Mouse (Mus musculus) olfactory bulb, adult 2 months (tissue): ENCODE results near the gene Gm21985. TPM values are rescaled to one million over a fixed set of nuclear protein-coding genes. Genes with fewer than 3 reads are reported as not detected.
"Not testable (repeated sequence)": the region's sequence is repeated elsewhere in the genome, so short reads cannot be mapped to it uniquely, and the experiment has no call there.

ENCODE experiments used
- H3K27ac ChIP-seq: fragments of 200-500 bp; 2 replicates; pipeline ENCODE4 v1.5.1; 2012; ENCODE audit warnings: low read depth, low read length; ENCODE audit not compliant: insufficient read depth
- H3K4me1 ChIP-seq: fragments of 200-500 bp; 2 replicates; pipeline ENCODE4 v1.6.1; 2012; ENCODE audit warnings: low read length; ENCODE audit not compliant: control insufficient read depth, insufficient read depth
- H3K4me3 ChIP-seq: fragments of 200-500 bp; 2 replicates; pipeline ENCODE4 v1.5.1; 2012; ENCODE audit warnings: mild to moderate bottlenecking, low read depth, low read length, moderate library complexity; ENCODE audit not compliant: insufficient read depth
- CTCF ChIP-seq: fragments of 200-500 bp; IDR thresholded peaks from 2 replicates; pipeline ENCODE4 v1.5.1; 2012; ENCODE audit warnings: low read depth, mild to moderate bottlenecking, low read length, moderate library complexity; ENCODE audit not compliant: insufficient read depth
- POLR2A ChIP-seq: fragments of 200-500 bp; IDR thresholded peaks from 2 replicates; pipeline ENCODE4 v1.6.1; 2012; ENCODE audit warnings: mild to moderate bottlenecking, low read depth, low read length, moderate library complexity; ENCODE audit not compliant: insufficient read depth
- WGBS: fragments of 180-500 bp; shearing (Covaris S2); methylation state at CpG from one replicate; pipeline ENCODE4 v1.1.7; 2018; 5-methylcytosine and 5-hydroxymethylcytosine counted together
- polyA plus RNA-seq: library from polyadenylated mRNA; stranded (reverse); fragments of >200 nt; gene quantifications from 2 replicates; pipeline ENCODE4 v1.2.4, GENCODE M21; 2012; ENCODE audit warnings: low replicate concordance; ENCODE audit not compliant: missing spikeins, insufficient read depth, insufficient read length

The Gm21985 gene
- polyA plus RNA-seq, 1 experiment, result not detected

DNA sequence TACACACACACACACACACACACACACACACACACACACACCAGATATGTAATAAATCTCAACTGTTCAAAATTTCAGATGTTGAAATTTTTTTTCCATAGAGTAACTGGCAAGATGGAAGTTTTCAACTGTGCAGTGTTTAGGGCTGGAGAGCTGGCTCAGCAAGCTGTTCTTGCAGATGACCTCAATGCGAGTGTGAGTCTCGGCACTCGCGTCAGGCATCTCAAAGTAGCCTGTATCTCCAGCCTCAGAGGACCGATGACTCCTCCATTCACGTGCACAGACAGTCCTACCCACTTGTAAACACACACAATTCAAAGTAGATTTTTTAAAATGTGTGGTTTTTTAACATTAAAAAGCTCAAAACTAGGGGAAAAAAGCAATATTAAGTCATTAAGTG lies 7.4 kb downstream of the Gm21985 start:
- H3K27ac ChIP-seq, result no peak overlapping the region
- WGBS, result 85% methylated on average over 6 of the region's 6 CpGs
- peaks cover 3% of the 10 kb centered on the region; the same call in 1 of the 2 replicates for H3K4me1 ChIP-seq
- TF ChIP-seq CTCF, result no peak
- TF ChIP-seq POLR2A, result no peak
- H3K4me3 ChIP-seq, result no peak overlapping the region

DNA sequence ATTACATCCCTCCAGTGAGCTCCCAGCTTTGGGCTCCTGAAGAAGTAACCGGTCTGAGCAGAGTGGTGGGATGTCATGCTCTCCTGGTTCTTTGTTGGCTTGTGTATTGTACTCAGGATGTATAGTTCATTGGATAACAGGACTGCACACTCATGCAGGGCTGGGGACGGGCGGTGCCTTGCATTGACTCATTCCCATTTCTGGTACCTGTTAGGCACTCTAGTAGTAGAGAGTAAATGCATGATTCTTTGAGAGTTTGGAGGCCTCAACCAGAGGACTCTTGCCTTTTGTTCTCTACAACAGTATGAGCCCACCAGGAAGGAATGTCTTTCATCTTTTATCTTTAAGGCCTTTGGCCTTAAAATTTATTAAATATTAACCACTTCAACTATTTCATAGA lies 10.8 kb downstream of the Gm21985 start:
- WGBS, result 98% methylated on average over 3 of the region's 3 CpGs
- H3K4me1 ChIP-seq, result peaks cover 2% of the 10 kb centered on the region; the same call in 1 of the 2 replicates
- TF ChIP-seq POLR2A (no peak), CTCF (no peak)

DNA sequence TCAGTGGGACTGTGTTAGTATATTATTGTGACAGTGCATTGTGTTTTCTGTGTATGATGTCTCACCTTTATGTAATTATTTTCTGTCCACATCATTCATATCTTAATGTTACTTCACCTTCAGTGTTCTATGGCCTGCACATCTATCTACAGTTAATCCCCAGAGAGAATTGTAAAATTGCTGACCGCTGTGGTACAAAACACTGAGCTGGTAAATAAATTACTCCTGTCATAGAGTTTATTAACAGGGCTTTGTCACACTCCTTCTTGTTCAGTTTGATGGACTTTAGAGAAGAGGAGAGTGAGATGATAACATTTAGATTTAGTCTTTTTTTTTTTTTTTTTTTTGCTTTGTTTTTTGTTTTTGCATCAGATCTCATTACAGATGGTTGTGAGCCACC lies 16.7 kb downstream of the Gm21985 start:
- TF ChIP-seq POLR2A (no peak), CTCF (no peak)
- Histone ChIP-seq H3K4me1 (peaks cover 5% of the 10 kb centered on the region), H3K4me3 (no peak overlapping the region), H3K27ac (no peak overlapping the region)
- WGBS, result 96% methylated on average over 1 of the region's 1 CpGs

More for the DNA sequence above, 10.8 kb downstream of the Gm21985 start:
- no peak overlapping the region for H3K4me3 ChIP-seq
- H3K27ac ChIP-seq, result no peak overlapping the region

DNA sequence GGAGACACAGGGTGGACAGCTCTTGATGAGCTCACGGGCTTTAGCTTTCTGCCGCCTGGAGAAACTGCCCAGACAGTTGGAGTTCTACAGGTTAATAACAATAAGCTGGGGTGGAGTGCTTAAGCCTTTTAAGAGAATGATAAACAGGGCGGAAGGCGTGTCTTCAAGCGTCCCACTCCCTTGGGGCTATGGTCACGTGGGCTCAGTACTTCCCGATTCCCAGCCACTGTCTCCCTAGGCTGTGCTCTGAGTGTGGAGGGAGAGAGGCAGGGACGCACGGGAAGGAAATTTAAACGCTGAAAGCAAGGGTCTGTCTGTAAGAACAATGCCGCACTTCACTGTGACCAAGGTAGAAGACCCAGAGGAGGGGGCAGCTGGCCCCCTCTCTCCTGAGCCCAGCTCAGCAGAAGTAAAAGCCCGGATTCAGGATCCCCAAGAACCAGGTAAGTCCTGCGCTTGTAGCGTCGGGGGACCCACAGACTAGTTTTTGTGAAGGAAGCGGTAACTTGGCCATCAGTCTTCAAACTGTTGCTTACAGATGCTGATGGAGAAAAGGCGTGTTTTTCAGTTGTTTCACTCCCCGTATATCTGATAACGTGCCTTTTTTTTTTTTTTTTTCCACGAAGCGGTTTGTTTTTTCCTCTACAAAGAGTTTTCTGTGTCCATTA lies 18.4 kb downstream of the Gm21985 start:
- Histone ChIP-seq H3K4me3 (peak overlapping the region; percentile 43), H3K27ac (no peak overlapping the region), H3K4me1 (peaks cover 5% of the 10 kb centered on the region)
- 13% methylated on average over 21 of the region's 21 CpGs for WGBS
- TF ChIP-seq POLR2A (no peak), CTCF (no peak)

DNA sequence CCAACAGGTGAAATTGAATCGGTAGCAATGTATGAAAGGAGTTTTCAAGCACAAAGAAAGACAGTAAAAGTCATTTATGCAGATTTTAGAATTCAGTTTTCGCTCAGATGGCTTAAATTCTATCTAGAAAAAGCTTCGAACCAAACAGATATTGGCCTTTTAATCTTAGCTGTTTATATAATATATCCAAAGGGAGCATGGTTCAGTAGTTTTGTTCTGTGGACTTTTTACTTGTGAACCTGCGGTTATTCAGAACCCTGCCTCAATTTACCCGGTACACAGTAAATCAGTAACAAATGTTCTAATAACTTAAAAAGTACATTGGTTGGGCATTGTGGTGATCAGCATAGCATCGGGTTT lies 18.9 kb downstream of the Gm21985 start:
- TF ChIP-seq CTCF, result no peak
- Histone ChIP-seq H3K4me3 (no peak overlapping the region), H3K4me1 (peaks cover 5% of the 10 kb centered on the region), H3K27ac (no peak overlapping the region)
- 57% methylated on average over 6 of the region's 6 CpGs for WGBS

DNA sequence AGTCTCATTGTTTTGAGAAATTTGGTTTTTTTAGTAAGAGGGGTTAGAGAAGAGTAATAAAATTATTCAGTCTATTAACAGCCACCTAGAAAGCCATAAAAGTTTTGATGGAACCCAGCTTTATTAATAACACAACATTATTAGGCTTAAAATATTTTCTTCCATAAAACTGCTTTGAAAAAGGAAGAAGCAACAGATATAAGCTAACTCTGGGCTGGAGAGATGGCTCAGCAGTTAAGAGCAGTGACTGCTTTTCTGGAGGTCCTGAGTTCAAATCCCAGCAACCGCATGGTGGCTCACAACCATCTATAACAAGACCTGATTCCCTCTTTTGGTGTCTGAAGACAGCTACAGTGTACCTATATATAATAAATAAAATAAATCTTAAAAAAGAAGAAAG lies 19.9 kb downstream of the Gm21985 start:
- H3K4me1 ChIP-seq, H3K4me3 ChIP-seq, H3K27ac ChIP-seq: not testable (repeated sequence)
- WGBS, result 97% methylated on average over 1 of the region's 1 CpGs

DNA sequence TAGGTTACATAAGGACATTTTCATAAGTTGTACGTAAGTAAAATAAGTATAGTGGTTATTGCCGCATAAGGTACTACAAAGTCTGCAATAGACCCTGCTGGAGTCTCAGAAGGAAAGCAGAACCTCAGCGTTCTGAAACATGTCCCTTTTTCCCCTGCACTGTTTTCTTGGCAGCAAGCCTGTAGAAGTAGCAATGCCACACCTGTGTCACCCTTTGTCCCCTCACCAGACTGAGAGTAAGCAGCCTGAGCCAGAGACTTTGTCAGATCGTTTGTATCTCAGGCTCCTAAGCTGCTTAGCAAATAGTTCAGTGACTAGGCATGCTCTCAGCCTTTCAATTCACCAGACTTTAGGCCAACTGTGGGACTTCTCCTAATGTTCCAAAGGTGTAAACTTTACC lies 20.9 kb downstream of the Gm21985 start:
- TF ChIP-seq POLR2A (no peak), CTCF (no peak)
- Histone ChIP-seq H3K4me1 (peaks cover 5% of the 10 kb centered on the region), H3K4me3 (no peak overlapping the region), H3K27ac (no peak overlapping the region)
- 54% methylated on average over 4 of the region's 4 CpGs for WGBS

DNA sequence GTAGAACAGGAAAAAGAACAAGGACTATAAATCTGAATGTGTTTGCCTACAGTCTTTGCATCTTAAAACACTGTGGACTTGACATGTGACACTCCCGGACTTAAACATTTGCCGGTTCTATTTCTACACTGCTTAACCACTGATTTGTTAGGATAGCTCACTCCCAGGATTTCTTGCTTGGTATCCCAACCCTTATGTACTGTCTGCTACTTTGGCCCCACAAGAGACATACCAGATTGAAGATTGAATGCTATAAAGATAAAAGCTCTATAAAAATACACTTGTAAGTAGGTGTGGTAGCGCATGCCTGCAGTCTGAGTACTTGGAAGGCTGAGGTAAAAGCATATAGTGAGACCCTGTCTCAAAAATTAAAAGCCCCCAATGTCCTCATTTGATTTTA lies 23.4 kb downstream of the Gm21985 start:
- TF ChIP-seq CTCF, result no peak
- TF ChIP-seq POLR2A, result no peak
- 96% methylated on average over 3 of the region's 3 CpGs for WGBS
- no peak overlapping the region for H3K27ac ChIP-seq
- peaks cover 2% of the 10 kb centered on the region for H3K4me1 ChIP-seq
- H3K4me3 ChIP-seq, result no peak overlapping the region

DNA sequence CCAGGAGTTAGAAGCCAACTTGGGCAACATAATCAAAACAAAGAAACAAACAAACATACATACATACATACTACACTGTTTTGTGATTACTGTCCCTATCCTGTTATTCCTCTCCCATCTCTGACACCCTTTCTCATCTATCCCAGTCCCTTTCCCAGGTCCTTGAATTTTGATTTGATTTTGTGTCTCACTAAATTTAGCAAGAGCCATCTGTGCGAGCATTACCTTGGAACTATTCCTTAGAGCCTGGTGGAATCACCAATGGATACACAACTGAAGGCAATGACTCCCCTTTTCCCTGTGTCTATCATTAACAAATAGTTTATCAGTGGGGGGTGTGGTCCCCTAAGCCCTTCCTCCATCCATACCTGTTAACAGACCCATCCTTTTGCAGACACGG lies 26.7 kb downstream of the Gm21985 start:
- 90% methylated on average over 2 of the region's 2 CpGs for WGBS
- no peak for TF ChIP-seq CTCF
- TF ChIP-seq POLR2A, result no peak
- Histone ChIP-seq H3K4me1 (no peaks in the 10 kb centered on the region), H3K4me3 (no peak overlapping the region), H3K27ac (no peak overlapping the region)

DNA sequence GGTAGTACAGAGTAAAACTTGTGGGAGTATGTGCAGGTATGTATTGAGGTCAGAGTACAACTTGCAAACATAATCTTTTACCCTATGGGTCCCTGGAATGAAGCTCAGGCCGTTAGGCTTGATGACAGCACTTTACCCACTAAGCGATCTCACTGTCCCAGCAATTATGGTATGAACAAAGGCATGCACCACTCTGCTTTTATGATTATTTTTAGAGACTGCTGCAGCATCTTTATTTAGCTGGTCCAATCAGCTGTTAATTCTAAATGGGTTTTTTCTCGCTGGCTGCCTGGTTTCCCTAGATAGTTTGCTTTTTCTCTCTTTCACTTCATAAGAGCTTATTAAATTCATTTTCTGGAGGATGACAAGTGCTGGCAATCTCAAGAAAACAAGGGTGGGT lies 30.1 kb downstream of the Gm21985 start:
- Histone ChIP-seq H3K27ac (no peak overlapping the region; the same call in 1 of the 2 replicates), H3K4me1 (no peaks in the 10 kb centered on the region), H3K4me3 (no peak overlapping the region)
- WGBS, result 33% methylated on average over 3 of the region's 3 CpGs
- no peak for TF ChIP-seq CTCF
- no peak for TF ChIP-seq POLR2A
